Mouse (Mus musculus) midbrain, postnatal 0 days (tissue): ENCODE measurements at regions not wholly inside any gene's neighbourhood (a gene's known extent, or its start where the extent isn't known, plus 50 kb on each side); places are given as distances from the start of the nearest gene placed in this dataset.

ENCODE experiments used
- ATAC-seq: fragments of 200-750 bp; cut with Nextera tagmentation; 2 replicates; pipeline ENCODE4 v1.8.0; 2017; ENCODE audit warnings: moderate number of reproducible peaks, mild to moderate bottlenecking, moderate TSS enrichment, moderate library complexity; ENCODE audit not compliant: low FRiP score
- DNase-seq: peaks from one replicate; pipeline ENCODE4 v3.0.0-alpha.2; 2015; ENCODE audit warnings: low spot score
- H3K27ac ChIP-seq: fragments of 300-500 bp; sonication (generic); 2 replicates; pipeline ENCODE4 v1.5.1; 2014; ENCODE audit warnings: low read depth, mild to moderate bottlenecking, low read length, mixed read lengths
- H3K27me3 ChIP-seq: fragments of 300-500 bp; sonication (generic); 2 replicates; pipeline ENCODE4 v1.6.1; 2014; ENCODE audit warnings: low read length, control low read depth, mixed read lengths; ENCODE audit not compliant: insufficient read depth
- H3K36me3 ChIP-seq: fragments of 300-500 bp; sonication (generic); 2 replicates; pipeline ENCODE4 v1.6.1; 2014; ENCODE audit warnings: low read length, control low read depth, mixed read lengths; ENCODE audit not compliant: insufficient read depth
- H3K4me1 ChIP-seq: fragments of 300-500 bp; sonication (generic); 2 replicates; pipeline ENCODE4 v1.6.1; 2014; ENCODE audit warnings: mild to moderate bottlenecking, control low read depth, antibody characterized with exemption, low read length, mixed read lengths; ENCODE audit not compliant: insufficient read depth
- H3K4me2 ChIP-seq: fragments of 300-500 bp; sonication (generic); 2 replicates; pipeline ENCODE4 v1.6.1; 2014; ENCODE audit warnings: low read depth, mild to moderate bottlenecking, low read length, mixed read lengths; ENCODE audit not compliant: poor library complexity, severe bottlenecking
- H3K4me3 ChIP-seq: fragments of 300-500 bp; sonication (generic); 2 replicates; pipeline ENCODE4 v1.5.1; 2014; ENCODE audit warnings: low read depth, mild to moderate bottlenecking, low read length, moderate library complexity
- H3K9ac ChIP-seq: fragments of 300-500 bp; sonication (generic); replicated peaks from 2 replicates; pipeline ENCODE4 v1.6.1; 2014; ENCODE audit warnings: mild to moderate bottlenecking, low read length, moderate library complexity, mixed read lengths; ENCODE audit not compliant: poor library complexity, severe bottlenecking
- H3K9me3 ChIP-seq: fragments of 300-500 bp; sonication (generic); 2 replicates; pipeline ENCODE4 v1.6.1; 2016; ENCODE audit warnings: low read length, control low read depth
- CTCF ChIP-seq: IDR thresholded peaks from 2 replicates; pipeline ENCODE4 v1.5.1; 2016; ENCODE audit warnings: antibody characterized with exemption, mild to moderate bottlenecking
- WGBS: fragments of 180-500 bp; shearing (Covaris S2); extraction: QIAGEN DNeasy Blood & Tissue Kit; methylation state at CpG from one replicate; pipeline ENCODE4 v1.1.7; 2014; 5-methylcytosine and 5-hydroxymethylcytosine counted together

GRCm38 (mm10) chr4:69116353-69116752 lies 162.2 kb upstream of the Brinp1 start:
- 90% methylated on average over 2 of the region's 2 CpGs for WGBS

DNA sequence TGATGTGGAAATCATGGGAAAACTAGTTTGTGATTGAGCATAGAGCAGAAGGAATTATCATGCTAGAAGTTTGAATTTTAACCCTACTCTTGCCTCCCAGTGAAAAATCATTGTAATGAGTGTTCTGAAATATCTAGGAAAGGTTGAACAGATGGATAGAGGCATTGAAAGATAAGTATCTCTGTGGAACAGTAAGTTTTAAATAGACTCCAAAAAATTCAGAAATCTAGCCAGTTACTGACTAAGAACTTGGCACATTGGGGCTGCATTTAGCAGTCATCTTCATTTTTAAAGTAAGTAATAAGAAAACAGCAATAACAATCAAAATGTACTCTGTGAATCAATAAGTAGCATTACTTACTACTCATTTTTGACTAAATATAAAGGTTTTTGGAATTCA lies 151.0 kb upstream of the Brinp1 start:
- H3K36me3 ChIP-seq: no peaks in the 10 kb centered on the region
- H3K9me3 ChIP-seq: no peaks in the 10 kb centered on the region
- no peak for TF ChIP-seq CTCF
- ATAC-seq: no peak
- no peaks in the 10 kb centered on the region for H3K27me3 ChIP-seq
- H3K4me3 ChIP-seq: no peak overlapping the region
- H3K4me1 ChIP-seq: no peaks in the 10 kb centered on the region
- no peak overlapping the region for H3K27ac ChIP-seq
- no peak overlapping the region for H3K4me2 ChIP-seq
- no peak overlapping the region for H3K9ac ChIP-seq
- DNase-seq: no peak

More at GRCm38 (mm10) chr4:69116353-69116752, 162.2 kb upstream of the Brinp1 start:
- Histone ChIP-seq H3K36me3 (no peaks in the 10 kb centered on the region), H3K9ac (no peak overlapping the region), H3K27me3 (no peaks in the 10 kb centered on the region), H3K9me3 (no peaks in the 10 kb centered on the region), H3K27ac (no peak overlapping the region), H3K4me1 (no peaks in the 10 kb centered on the region), H3K4me2 (no peak overlapping the region), H3K4me3 (no peak overlapping the region)
- DNase-seq: no peak
- TF ChIP-seq CTCF: no peak
- ATAC-seq: no peak

GRCm38 (mm10) chr4:69095748-69096408 lies 141.7 kb upstream of the Brinp1 start:
- H3K4me2 ChIP-seq: no peak overlapping the region
- no peak overlapping the region for H3K4me3 ChIP-seq
- no peaks in the 10 kb centered on the region for H3K36me3 ChIP-seq
- no peak for ATAC-seq
- no peak overlapping the region for H3K9ac ChIP-seq
- TF ChIP-seq CTCF: no peak
- H3K4me1 ChIP-seq: no peaks in the 10 kb centered on the region
- WGBS: 86% methylated on average over 6 of the region's 6 CpGs
- no peak overlapping the region for H3K27ac ChIP-seq
- H3K9me3 ChIP-seq: no peaks in the 10 kb centered on the region
- H3K27me3 ChIP-seq: no peaks in the 10 kb centered on the region
- DNase-seq: no peak

DNA sequence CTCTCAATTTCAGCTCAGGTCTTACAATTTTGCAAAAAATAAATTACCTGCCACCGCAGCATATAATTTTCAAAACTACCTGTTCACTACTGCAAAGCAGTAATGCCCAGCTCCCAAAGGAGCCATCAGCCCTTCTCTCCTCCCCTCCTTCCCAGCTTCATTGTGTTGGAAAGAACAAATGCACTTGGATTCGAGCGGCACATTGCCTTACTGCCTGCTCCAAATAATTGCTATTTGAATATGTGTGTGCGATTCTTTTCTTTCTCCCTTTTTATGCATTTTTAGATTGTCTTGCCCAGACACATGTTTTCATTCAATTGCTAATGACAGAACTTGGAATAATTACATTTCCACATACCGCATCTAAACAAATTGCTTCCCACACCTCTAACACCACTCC lies 123.9 kb upstream of the Brinp1 start:
- Histone ChIP-seq H3K27ac (no peak overlapping the region), H3K4me3 (no peak overlapping the region), H3K27me3 (no peaks in the 10 kb centered on the region), H3K4me1 (no peaks in the 10 kb centered on the region), H3K9ac (no peak overlapping the region), H3K9me3 (no peaks in the 10 kb centered on the region), H3K4me2 (no peak overlapping the region), H3K36me3 (no peaks in the 10 kb centered on the region)
- DNase-seq: peak; percentile 6
- no peak for TF ChIP-seq CTCF
- 75% methylated on average over 5 of the region's 5 CpGs for WGBS
- no peak for ATAC-seq

GRCm38 (mm10) chr4:69077316-69077715 lies 123.1 kb upstream of the Brinp1 start:
- DNase-seq: no peak
- 87% methylated on average over 4 of the region's 4 CpGs for WGBS
- TF ChIP-seq CTCF: no peak

GRCm38 (mm10) chr4:69039645-69040342 lies 85.6 kb upstream of the Brinp1 start:
- TF ChIP-seq CTCF: no peak
- H3K4me2 ChIP-seq: no peak overlapping the region
- no peaks in the 10 kb centered on the region for H3K4me1 ChIP-seq
- H3K27me3 ChIP-seq: no peaks in the 10 kb centered on the region
- H3K4me3 ChIP-seq: no peak overlapping the region
- no peaks in the 10 kb centered on the region for H3K36me3 ChIP-seq
- no peak for DNase-seq
- WGBS: 53% methylated on average over 1 of the region's 1 CpGs
- no peaks in the 10 kb centered on the region for H3K9me3 ChIP-seq
- ATAC-seq: no peak
- no peak overlapping the region for H3K27ac ChIP-seq
- H3K9ac ChIP-seq: no peak overlapping the region

More at GRCm38 (mm10) chr4:69077316-69077715, 123.1 kb upstream of the Brinp1 start:
- H3K9me3 ChIP-seq: no peaks in the 10 kb centered on the region
- no peaks in the 10 kb centered on the region for H3K27me3 ChIP-seq
- no peak overlapping the region for H3K4me2 ChIP-seq
- H3K4me3 ChIP-seq: no peak overlapping the region
- no peaks in the 10 kb centered on the region for H3K4me1 ChIP-seq
- H3K9ac ChIP-seq: no peak overlapping the region
- no peak for ATAC-seq
- H3K27ac ChIP-seq: no peak overlapping the region
- no peaks in the 10 kb centered on the region for H3K36me3 ChIP-seq
